Mouse (Mus musculus): ENCODE measurements around the gene Slco1c1.

The Slco1c1 gene

GRCm38 (mm10) chr6:141523747-141524640, at the start of gene Slco1c1:
Slco1c1 (plus strand) TSS chr6:141524368.
- DNase-seq (ENCODE audit: low read depth), result no peak

- DNase-seq (ENCODE audit: low read depth), result no peak
Measured at GRCm38 (mm10) chr6:141474696-141475095, 49.5 kb upstream of the Slco1c1 start.

GRCm38 (mm10) chr6:141485302-141486021, 38.7 kb upstream of the Slco1c1 start:
- DNase-seq (ENCODE audit: low read depth), result no peak

- DNase-seq (ENCODE audit: low read depth), result peak; percentile 52
Measured at GRCm38 (mm10) chr6:141487266-141487665, 36.9 kb upstream of the Slco1c1 start.

GRCm38 (mm10) chr6:141488619-141489018, 35.5 kb upstream of the Slco1c1 start:
- DNase-seq (ENCODE audit: low read depth), result peak; percentile 58

- no peak for DNase-seq (ENCODE audit: low read depth)
Measured at GRCm38 (mm10) chr6:141494909-141495308, 29.3 kb upstream of the Slco1c1 start.

- DNase-seq (ENCODE audit: low read depth), result no peak
Measured at GRCm38 (mm10) chr6:141495634-141496418, 28.3 kb upstream of the Slco1c1 start.

- DNase-seq (ENCODE audit: low read depth), result peak; percentile 58
Measured at GRCm38 (mm10) chr6:141499511-141499910, 24.7 kb upstream of the Slco1c1 start.

GRCm38 (mm10) chr6:141501171-141501570, 23.0 kb upstream of the Slco1c1 start:
- no peak for DNase-seq (ENCODE audit: low read depth)

- DNase-seq (ENCODE audit: low read depth), result no peak
Measured at GRCm38 (mm10) chr6:141522541-141522940, 1.6 kb upstream of the Slco1c1 start.

- no peak for DNase-seq (ENCODE audit: low read depth)
Measured at GRCm38 (mm10) chr6:141525787-141526186, 1.6 kb downstream of the Slco1c1 start.

GRCm38 (mm10) chr6:141530865-141531264, 6.7 kb downstream of the Slco1c1 start:
- no peak for DNase-seq (ENCODE audit: low read depth)

- DNase-seq (ENCODE audit: low read depth), result no peak
Measured at GRCm38 (mm10) chr6:141537298-141537697, 13.1 kb downstream of the Slco1c1 start.

- DNase-seq (ENCODE audit: low read depth), result no peak
Measured at GRCm38 (mm10) chr6:141541136-141541535, 17.0 kb downstream of the Slco1c1 start.

GRCm38 (mm10) chr6:141543344-141543743, 19.2 kb downstream of the Slco1c1 start:
- no peak for DNase-seq (ENCODE audit: low read depth)

- no peak for DNase-seq (ENCODE audit: low read depth)
Measured at GRCm38 (mm10) chr6:141558118-141558517, 34.0 kb downstream of the Slco1c1 start.

- no peak for DNase-seq (ENCODE audit: low read depth)
Measured at GRCm38 (mm10) chr6:141567366-141567765, 43.2 kb downstream of the Slco1c1 start.

- DNase-seq (ENCODE audit: low read depth), result no peak
Measured at GRCm38 (mm10) chr6:141567852-141568558, 43.8 kb downstream of the Slco1c1 start.

GRCm38 (mm10) chr6:141568559-141568946, 44.4 kb downstream of the Slco1c1 start:
- no peak for DNase-seq (ENCODE audit: low read depth)

- DNase-seq (ENCODE audit: low read depth), result no peak
Measured at GRCm38 (mm10) chr6:141576646-141577200, 52.6 kb downstream of the Slco1c1 start.

GRCm38 (mm10) chr6:141584791-141585403, 60.7 kb downstream of the Slco1c1 start:
- DNase-seq (ENCODE audit: low read depth), result no peak
